Mouse (Mus musculus) liver, embryonic 13.5 days (tissue): ENCODE data around the gene Nrcam. TPM values are rescaled to one million over a fixed set of nuclear protein-coding genes. Genes with fewer than 3 reads are reported as not detected.

Experiments
- ATAC-seq: fragments of 200-750 bp; cut with Nextera tagmentation; 2 replicates; pipeline ENCODE4 v1.8.0; 2017; ENCODE audit warnings: low read depth, mild to moderate bottlenecking, moderate number of reproducible peaks, moderate library complexity
- DNase-seq: peaks from one replicate; pipeline ENCODE4 v3.0.0; 2022
- H3K27ac ChIP-seq: fragments of 300-500 bp; sonication (generic); 2 replicates; pipeline ENCODE4 v1.5.1; 2015; ENCODE audit warnings: moderate library complexity, mild to moderate bottlenecking, inconsistent platforms
- H3K27me3 ChIP-seq: fragments of 300-500 bp; sonication (generic); 2 replicates; pipeline ENCODE4 v1.6.1; 2015; ENCODE audit warnings: mild to moderate bottlenecking, inconsistent platforms
- H3K36me3 ChIP-seq: fragments of 300-500 bp; sonication (generic); 2 replicates; pipeline ENCODE4 v1.6.1; 2015; ENCODE audit warnings: mild to moderate bottlenecking, inconsistent platforms
- H3K4me1 ChIP-seq: fragments of 300-500 bp; sonication (generic); replicated peaks from 2 replicates; pipeline ENCODE4 v1.6.1; 2015; ENCODE audit warnings: inconsistent platforms
- H3K4me2 ChIP-seq: fragments of 300-500 bp; sonication (generic); 2 replicates; pipeline ENCODE4 v1.6.1; 2015; ENCODE audit warnings: inconsistent platforms, mild to moderate bottlenecking, moderate library complexity
- H3K4me3 ChIP-seq: fragments of 300-500 bp; sonication (generic); replicated peaks from 2 replicates; pipeline ENCODE4 v1.5.1; 2015; ENCODE audit warnings: mild to moderate bottlenecking, inconsistent platforms
- H3K9ac ChIP-seq: fragments of 300-500 bp; sonication (generic); 2 replicates; pipeline ENCODE4 v1.6.1; 2015; ENCODE audit warnings: mild to moderate bottlenecking, inconsistent platforms
- H3K9me3 ChIP-seq: fragments of 300-500 bp; sonication (generic); replicated peaks from 2 replicates; pipeline ENCODE4 v1.6.1; 2016; ENCODE audit warnings: inconsistent platforms
- WGBS: fragments of 180-500 bp; shearing (Covaris S2); methylation state at CpG from one replicate; pipeline ENCODE4 v1.1.7; 2015; ENCODE audit not compliant: insufficient replicate concordance; 5-methylcytosine and 5-hydroxymethylcytosine counted together
- polyA plus RNA-seq: library from polyadenylated mRNA; unstranded; fragments of >200 nt; fragmentation: Nextera tagmentation; extraction: Ambion mirVana; gene quantifications from 2 replicates; pipeline ENCODE4 v1.2.1, GENCODE M21; 2015

Nrcam gene
- polyA plus RNA-seq, 1 experiment from 2014 or later, result 0.36 TPM

DNA sequence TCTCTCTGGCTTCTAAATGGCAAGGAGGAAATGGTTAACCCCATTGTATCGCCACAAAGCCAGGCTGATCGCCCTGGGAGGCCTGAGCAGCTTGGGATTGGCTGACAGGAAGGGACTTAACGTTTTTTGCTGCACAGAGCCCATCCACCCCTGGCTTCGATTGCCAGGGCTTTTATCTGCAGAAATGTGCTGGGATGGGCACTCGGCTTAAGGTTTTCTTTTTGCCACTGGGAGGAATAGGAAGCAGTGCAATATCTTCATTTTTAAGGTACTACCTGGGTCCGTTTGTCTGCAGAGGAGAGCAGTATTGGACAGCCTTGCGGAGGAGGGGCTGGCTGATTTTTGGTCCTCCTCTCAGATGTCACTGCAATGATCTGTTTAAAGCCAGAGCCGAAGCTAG lies 110.2 kb downstream of the Nrcam start:
- DNase-seq, result no peak
- no peaks in the 10 kb centered on the region for H3K27me3 ChIP-seq
- H3K4me1 ChIP-seq, result no peaks in the 10 kb centered on the region
- H3K9ac ChIP-seq, result no peak overlapping the region
- no peaks in the 10 kb centered on the region for H3K9me3 ChIP-seq
- no peak overlapping the region for H3K27ac ChIP-seq
- H3K4me3 ChIP-seq, result no peak overlapping the region
- no peaks in the 10 kb centered on the region for H3K36me3 ChIP-seq
- ATAC-seq, result no peak
- 6% methylated on average over 8 of the region's 8 CpGs for WGBS
- H3K4me2 ChIP-seq, result peak overlapping the region; percentile 38

DNA sequence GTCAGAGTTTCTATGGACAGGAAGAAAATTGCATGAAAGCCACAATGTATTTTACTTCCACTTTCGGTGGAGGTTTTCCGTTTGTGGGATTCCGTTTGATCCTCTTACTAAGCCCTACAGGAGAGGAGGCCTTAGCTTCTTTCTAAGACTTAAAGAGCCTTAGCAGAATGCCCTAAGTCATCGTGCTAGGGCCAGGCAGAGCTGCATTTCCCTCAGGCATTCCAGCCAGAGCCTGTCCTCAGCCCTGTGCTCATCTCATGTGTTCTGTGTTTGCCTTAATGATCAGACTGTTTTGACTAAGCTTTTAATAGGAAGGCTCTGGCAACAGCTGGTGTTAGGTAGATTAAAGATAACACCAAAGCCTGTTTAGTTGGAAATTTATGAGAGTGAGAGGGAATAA lies 111.5 kb downstream of the Nrcam start:
- DNase-seq, result no peak
- no peak overlapping the region for H3K4me3 ChIP-seq
- H3K27ac ChIP-seq, result no peak overlapping the region
- H3K4me1 ChIP-seq, result no peaks in the 10 kb centered on the region
- no peaks in the 10 kb centered on the region for H3K27me3 ChIP-seq
- no peaks in the 10 kb centered on the region for H3K36me3 ChIP-seq
- no peak overlapping the region for H3K4me2 ChIP-seq
- WGBS, result 18% methylated on average over 4 of the region's 4 CpGs
- no peak for ATAC-seq
- H3K9ac ChIP-seq, result no peak overlapping the region
- no peaks in the 10 kb centered on the region for H3K9me3 ChIP-seq

DNA sequence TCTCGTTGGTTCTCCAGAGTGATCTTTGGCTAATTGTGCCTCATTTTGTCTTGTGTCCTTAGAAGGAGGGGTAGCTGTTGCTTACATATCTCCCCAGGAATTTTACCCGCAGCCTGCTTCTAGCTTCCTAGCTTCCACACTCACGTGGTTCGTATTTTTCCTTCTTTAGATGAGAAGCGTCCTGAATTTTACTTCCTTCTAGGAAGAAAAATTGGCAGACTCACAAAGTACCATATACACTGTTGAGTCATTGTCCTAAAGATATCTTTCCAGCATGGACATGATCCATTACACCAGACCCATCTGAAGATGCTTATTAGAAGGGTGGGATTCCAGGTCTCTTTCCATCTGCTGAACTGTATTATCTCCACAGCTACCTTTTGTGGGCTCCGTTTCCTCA lies 122.2 kb downstream of the Nrcam start:
- DNase-seq, result no peak
- Histone ChIP-seq H3K27ac (no peak overlapping the region), H3K9ac (no peak overlapping the region), H3K4me1 (no peaks in the 10 kb centered on the region), H3K4me2 (no peak overlapping the region), H3K36me3 (no peaks in the 10 kb centered on the region), H3K27me3 (no peaks in the 10 kb centered on the region), H3K4me3 (no peak overlapping the region), H3K9me3 (no peaks in the 10 kb centered on the region)
- no peak for ATAC-seq
- 58% methylated on average over 6 of the region's 6 CpGs for WGBS

DNA sequence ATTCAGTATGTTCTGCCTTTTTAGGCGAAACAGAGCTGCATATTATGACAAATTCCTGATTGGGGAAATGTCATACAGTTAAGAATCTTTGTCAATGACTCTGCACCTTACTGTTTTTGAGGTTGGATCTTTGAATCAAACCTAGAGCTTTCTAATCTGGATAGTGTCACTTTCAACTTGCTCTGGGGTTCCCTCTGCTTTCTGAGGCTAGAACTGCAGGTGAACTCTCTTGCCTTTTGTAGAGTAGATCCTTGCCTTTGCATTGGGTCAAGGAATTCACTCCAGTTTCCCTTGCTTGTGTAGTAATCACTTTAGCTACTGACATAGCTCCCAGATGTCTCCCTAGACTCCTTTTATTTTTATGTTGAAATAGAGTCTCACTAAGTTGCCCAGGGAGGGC lies 123.1 kb downstream of the Nrcam start:
- Histone ChIP-seq H3K4me2 (no peak overlapping the region), H3K36me3 (no peaks in the 10 kb centered on the region), H3K27me3 (no peaks in the 10 kb centered on the region), H3K9me3 (no peaks in the 10 kb centered on the region), H3K27ac (no peak overlapping the region), H3K4me1 (no peaks in the 10 kb centered on the region), H3K4me3 (no peak overlapping the region), H3K9ac (no peak overlapping the region)
- WGBS, result 27% methylated on average over 1 of the region's 1 CpGs
- ATAC-seq (no peak), DNase-seq (no peak)

DNA sequence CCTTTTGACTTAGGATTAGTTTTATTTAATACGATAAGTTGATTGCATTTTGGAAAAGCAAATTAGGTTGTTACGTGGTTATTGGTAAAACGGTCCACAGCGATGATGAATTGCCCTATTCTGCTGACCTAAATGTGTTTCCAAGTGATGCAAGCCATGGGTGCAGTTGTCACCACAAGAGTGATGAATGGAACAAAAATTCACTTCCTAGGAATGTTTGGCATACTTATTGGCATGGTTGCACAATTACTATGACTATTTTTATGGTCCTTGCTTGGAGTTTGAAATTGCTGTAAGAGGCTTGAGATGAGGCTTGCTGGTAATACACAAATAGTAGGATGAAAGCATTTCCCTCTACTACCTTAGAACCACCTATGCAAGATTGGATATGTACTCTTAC lies 125.1 kb downstream of the Nrcam start:
- H3K4me1 ChIP-seq, result no peaks in the 10 kb centered on the region
- ATAC-seq (no peak), DNase-seq (no peak)
- no peak overlapping the region for H3K4me2 ChIP-seq
- no peaks in the 10 kb centered on the region for H3K36me3 ChIP-seq
- H3K4me3 ChIP-seq, result no peak overlapping the region
- H3K9ac ChIP-seq, result no peak overlapping the region
- no peaks in the 10 kb centered on the region for H3K27me3 ChIP-seq
- no peaks in the 10 kb centered on the region for H3K9me3 ChIP-seq
- no peak overlapping the region for H3K27ac ChIP-seq
- WGBS, result 85% methylated on average over 4 of the region's 4 CpGs

DNA sequence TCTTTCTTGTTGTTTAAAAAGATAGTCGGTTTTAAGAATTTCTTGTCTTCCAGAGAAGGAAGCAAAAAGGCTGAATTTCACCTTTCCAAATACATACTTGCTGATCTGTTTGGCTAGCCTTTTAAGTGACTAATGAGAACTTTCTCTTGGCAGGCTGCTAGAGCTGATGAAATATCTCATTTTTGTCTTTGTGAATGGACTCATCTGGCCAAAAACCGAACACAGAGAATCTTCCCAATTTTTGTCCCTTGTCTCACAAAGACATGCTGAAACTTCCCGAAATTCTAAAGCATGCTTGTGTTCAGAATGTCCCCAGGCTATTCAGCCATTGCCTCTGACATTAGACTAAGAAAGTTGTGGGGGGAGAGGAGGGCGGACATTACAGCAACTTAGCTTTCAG lies 129.3 kb downstream of the Nrcam start:
- Histone ChIP-seq H3K9ac (no peak overlapping the region), H3K4me3 (no peak overlapping the region), H3K36me3 (no peaks in the 10 kb centered on the region), H3K9me3 (no peaks in the 10 kb centered on the region), H3K27ac (no peak overlapping the region), H3K27me3 (no peaks in the 10 kb centered on the region), H3K4me2 (no peak overlapping the region), H3K4me1 (no peaks in the 10 kb centered on the region)
- ATAC-seq, result no peak
- WGBS, result 47% methylated on average over 4 of the region's 4 CpGs
- no peak for DNase-seq

DNA sequence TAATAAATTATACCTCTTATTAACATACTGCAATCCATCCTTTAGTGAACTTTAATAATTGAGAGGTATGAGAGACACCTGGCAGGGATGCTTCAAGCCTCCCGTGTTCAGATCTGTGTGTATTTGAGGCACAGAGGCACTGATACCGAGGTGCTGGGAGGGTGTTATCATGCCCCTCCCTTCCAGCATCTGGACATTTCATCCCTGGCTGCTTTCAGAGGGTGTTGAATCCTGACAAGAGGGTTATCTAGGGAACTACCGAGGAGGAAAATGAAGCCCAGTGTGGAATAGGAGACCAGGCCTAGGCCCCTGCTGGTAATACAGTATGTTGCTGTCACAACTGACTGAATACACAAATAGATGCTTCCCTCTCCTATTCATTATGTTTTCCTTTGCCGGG lies 133.8 kb downstream of the Nrcam start:
- DNase-seq, result no peak
- Histone ChIP-seq H3K4me3 (no peak overlapping the region), H3K27ac (no peak overlapping the region), H3K27me3 (no peaks in the 10 kb centered on the region), H3K36me3 (no peaks in the 10 kb centered on the region), H3K4me1 (no peaks in the 10 kb centered on the region), H3K9me3 (no peaks in the 10 kb centered on the region), H3K4me2 (no peak overlapping the region), H3K9ac (no peak overlapping the region)
- WGBS, result 47% methylated on average over 4 of the region's 4 CpGs
- ATAC-seq, result no peak

DNA sequence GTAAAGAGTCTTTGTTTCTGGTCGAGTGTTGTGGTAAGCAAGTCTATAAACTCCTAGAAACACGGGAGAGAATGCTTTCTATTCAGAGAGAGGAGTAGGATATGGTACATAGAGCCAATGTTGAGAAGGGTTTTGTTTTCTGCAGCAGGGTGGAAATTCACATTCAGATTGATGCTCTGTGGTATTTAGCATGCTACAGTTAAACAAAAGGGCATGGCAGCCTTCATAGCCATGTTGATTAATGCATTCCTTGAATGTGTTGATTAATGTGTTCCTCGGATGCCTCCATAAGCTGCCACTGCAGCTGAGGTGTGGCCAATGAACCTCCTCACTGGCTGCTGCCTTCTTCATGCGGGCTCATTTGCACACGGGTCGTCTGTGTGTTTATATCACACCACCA lies 134.3 kb downstream of the Nrcam start:
- DNase-seq (no peak), ATAC-seq (no peak)
- Histone ChIP-seq H3K27ac (no peak overlapping the region), H3K36me3 (no peaks in the 10 kb centered on the region), H3K4me3 (no peak overlapping the region), H3K9ac (no peak overlapping the region), H3K4me2 (no peak overlapping the region), H3K4me1 (no peaks in the 10 kb centered on the region), H3K27me3 (no peaks in the 10 kb centered on the region), H3K9me3 (no peaks in the 10 kb centered on the region)
- WGBS, result 62% methylated on average over 6 of the region's 6 CpGs

DNA sequence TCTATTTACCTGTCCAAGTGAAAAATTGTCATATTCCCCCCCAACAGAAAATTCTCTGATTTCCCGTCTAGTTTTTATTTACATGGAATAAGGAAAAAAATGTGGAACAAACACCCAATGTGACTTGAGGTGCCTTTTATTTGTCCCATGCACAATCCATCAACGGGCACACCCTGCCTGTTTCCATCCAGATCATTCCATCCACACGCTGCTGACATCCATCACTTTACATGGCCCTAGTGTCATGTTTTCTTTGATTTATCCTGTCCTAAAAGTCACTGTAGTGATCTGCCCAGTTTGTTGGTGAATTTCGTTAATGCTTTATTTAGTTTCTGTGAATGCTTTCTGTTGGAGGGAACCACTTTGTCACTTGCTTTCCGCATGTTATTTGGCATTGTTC lies 142.4 kb downstream of the Nrcam start:
- no peak for ATAC-seq
- no peak overlapping the region for H3K4me2 ChIP-seq
- 57% methylated on average over 5 of the region's 5 CpGs for WGBS
- no peak overlapping the region for H3K4me3 ChIP-seq
- H3K4me1 ChIP-seq, result no peaks in the 10 kb centered on the region
- no peak overlapping the region for H3K27ac ChIP-seq
- H3K9ac ChIP-seq, result no peak overlapping the region
- H3K27me3 ChIP-seq, result no peaks in the 10 kb centered on the region
- H3K36me3 ChIP-seq, result no peaks in the 10 kb centered on the region
- H3K9me3 ChIP-seq, result no peaks in the 10 kb centered on the region
- DNase-seq, result no peak

DNA sequence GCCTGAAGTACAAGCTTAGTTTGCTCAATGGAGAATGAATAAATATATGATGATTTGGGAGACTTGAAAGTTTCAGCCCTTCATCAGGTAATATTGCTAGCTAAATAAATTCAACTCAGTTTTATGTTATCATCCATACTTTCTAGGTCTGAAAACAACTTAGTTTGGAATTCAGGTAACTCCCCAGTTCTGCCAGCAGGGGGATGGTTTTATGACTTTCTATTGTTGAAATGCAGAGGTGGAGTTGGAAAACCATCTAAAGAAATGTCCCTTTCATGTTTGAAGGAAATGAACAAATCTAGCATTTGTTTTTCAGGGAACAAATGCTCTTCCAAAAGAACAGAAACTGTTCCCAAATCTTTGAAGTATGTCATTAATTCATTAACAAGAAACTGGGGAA lies 146.7 kb downstream of the Nrcam start:
- Histone ChIP-seq H3K9me3 (no peaks in the 10 kb centered on the region), H3K27me3 (no peaks in the 10 kb centered on the region), H3K4me2 (no peak overlapping the region), H3K27ac (no peak overlapping the region), H3K9ac (no peak overlapping the region), H3K4me3 (no peak overlapping the region), H3K4me1 (no peaks in the 10 kb centered on the region), H3K36me3 (no peaks in the 10 kb centered on the region)
- DNase-seq, result no peak
- ATAC-seq, result no peak

DNA sequence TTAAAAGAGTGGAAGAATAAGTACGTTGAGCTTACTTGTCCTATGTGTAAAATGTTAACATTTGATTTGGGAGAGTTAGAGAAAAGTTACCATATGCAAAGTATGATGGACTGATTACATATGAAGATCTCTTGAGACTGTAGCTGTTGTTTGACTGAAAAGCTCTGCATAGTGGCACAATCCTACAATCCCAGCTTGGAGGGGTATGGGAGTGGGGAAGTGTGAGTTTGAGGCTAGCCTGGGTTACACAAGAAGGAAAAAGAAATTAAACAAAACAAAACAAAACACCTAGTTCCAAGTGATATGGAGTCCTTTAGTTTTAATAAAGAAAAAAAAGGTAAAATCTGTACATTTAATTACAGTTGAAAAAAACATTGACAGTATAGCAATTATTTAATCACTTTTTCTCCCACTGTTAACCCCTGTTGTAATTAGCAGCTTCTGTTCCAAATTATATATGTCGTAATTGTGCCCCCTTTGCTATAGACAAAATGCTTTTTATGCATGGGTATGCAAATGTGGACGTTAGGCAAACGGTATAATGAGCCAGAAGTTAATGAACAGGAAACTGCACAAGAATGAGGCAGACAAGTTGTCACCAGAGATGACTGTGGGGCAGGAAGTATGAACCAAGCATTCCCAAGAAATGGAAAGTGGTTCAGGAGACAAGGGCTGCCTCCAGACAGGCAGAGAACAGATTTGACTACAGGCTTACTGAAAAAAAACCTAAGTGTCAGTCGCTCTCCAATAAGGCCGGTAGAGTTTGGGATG lies 150.8 kb downstream of the Nrcam start:
- Histone ChIP-seq H3K27ac (no peak overlapping the region), H3K4me3 (no peak overlapping the region), H3K4me2 (no peak overlapping the region), H3K36me3 (no peaks in the 10 kb centered on the region), H3K4me1 (no peaks in the 10 kb centered on the region), H3K9me3 (no peaks in the 10 kb centered on the region), H3K27me3 (no peaks in the 10 kb centered on the region), H3K9ac (no peak overlapping the region)
- WGBS, result 58% methylated on average over 6 of the region's 6 CpGs
- DNase-seq (no peak), ATAC-seq (no peak)

DNA sequence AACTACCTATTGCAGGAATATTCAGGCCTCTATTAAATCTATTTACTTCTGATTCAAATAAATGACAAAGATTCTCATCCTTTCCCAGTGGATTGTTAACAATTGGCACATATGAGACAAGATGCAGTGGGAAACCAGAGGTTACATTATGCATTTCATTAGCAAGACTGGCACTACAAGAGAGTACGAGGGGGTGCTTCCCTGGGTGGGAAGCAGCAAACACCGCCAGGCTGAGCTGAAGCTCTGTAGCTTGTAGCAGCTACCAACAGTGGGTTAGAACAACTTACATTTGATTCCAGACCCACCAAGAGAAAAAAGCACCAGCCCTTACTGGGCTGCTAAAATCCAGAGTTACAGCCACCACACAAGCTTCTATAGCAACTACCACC lies 151.3 kb downstream of the Nrcam start:
- H3K4me1 ChIP-seq, result no peaks in the 10 kb centered on the region
- no peak overlapping the region for H3K27ac ChIP-seq
- H3K27me3 ChIP-seq, result no peaks in the 10 kb centered on the region
- ATAC-seq, result no peak
- DNase-seq, result no peak
- H3K4me3 ChIP-seq, result no peak overlapping the region
- H3K36me3 ChIP-seq, result no peaks in the 10 kb centered on the region
- no peaks in the 10 kb centered on the region for H3K9me3 ChIP-seq
- H3K4me2 ChIP-seq, result no peak overlapping the region
- 64% methylated on average over 2 of the region's 2 CpGs for WGBS
- H3K9ac ChIP-seq, result no peak overlapping the region
